Mouse (Mus musculus) thymus, adult 2 months (tissue): ENCODE measurements at regions not wholly inside any gene's neighbourhood (a gene's known extent, or its start where the extent isn't known, plus 50 kb on each side); places are given as distances from the start of the nearest gene placed in this dataset.

ENCODE experiments used
- DNase-seq: peaks from one replicate; pipeline ENCODE4 v3.0.0; 2021
- H3K27ac ChIP-seq: fragments of 200-500 bp; 2 replicates; pipeline ENCODE4 v1.5.1; 2012; ENCODE audit warnings: low read length, control low read depth; ENCODE audit not compliant: control insufficient read depth, insufficient read depth
- H3K27me3 ChIP-seq: fragments of 200-500 bp; 2 replicates; pipeline ENCODE4 v1.6.1; 2012; ENCODE audit warnings: mild to moderate bottlenecking, low read length, moderate library complexity, mixed read lengths; ENCODE audit not compliant: control insufficient read depth, insufficient read depth
- H3K36me3 ChIP-seq: fragments of 200-500 bp; 2 replicates; pipeline ENCODE4 v1.6.1; 2012; ENCODE audit warnings: mild to moderate bottlenecking, low read length, moderate library complexity; ENCODE audit not compliant: control insufficient read depth, insufficient read depth
- H3K4me1 ChIP-seq: fragments of 200-500 bp; replicated peaks from 2 replicates; pipeline ENCODE4 v1.6.1; 2012; ENCODE audit warnings: low read length; ENCODE audit not compliant: control insufficient read depth, insufficient read depth
- H3K4me3 ChIP-seq: fragments of 200-500 bp; 2 replicates; pipeline ENCODE4 v1.5.1; 2012; ENCODE audit warnings: mild to moderate bottlenecking, low read length, control low read depth, moderate library complexity; ENCODE audit not compliant: control insufficient read depth, insufficient read depth
- CTCF ChIP-seq: fragments of 200-500 bp; IDR thresholded peaks from 2 replicates; pipeline ENCODE4 v1.5.1; 2012; ENCODE audit warnings: mild to moderate bottlenecking, control low read depth, low read length, moderate library complexity, borderline replicate concordance; ENCODE audit not compliant: control insufficient read depth, poor library complexity, insufficient read depth; ENCODE audit errors: extremely low read depth
- POLR2A ChIP-seq: fragments of 200-500 bp; IDR thresholded peaks from 2 replicates; pipeline ENCODE4 v1.6.1; 2012; ENCODE audit warnings: mild to moderate bottlenecking, low read length, control low read depth, moderate library complexity; ENCODE audit not compliant: control insufficient read depth, poor library complexity, insufficient read depth; ENCODE audit errors: extremely low read depth
- WGBS: fragments of 180-500 bp; shearing (Covaris S2); methylation state at CpG from one replicate; pipeline ENCODE4 v1.1.7; 2018; 5-methylcytosine and 5-hydroxymethylcytosine counted together

DNA sequence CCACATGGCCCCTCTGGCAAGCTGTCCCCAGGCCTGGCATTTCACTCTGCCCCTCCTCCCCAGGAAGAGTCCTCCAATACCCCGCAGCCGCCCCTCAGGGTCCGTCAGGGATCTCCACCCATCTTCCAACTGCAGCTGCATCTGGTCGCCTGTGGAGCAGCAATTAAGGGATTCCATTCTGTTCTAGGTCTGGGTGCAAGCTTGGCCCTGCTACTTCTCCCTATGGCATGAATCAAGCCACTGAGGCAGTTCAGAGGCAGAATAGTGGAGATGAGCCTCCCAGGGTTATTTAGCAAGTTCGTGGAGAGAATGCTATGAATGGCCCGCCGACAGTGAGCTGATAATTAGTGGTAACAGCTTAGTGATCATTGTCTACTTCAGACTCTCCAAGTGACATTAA, 275.7 kb upstream of the Irx3 start:
- no peak for TF ChIP-seq POLR2A
- TF ChIP-seq CTCF, result no peak
- H3K27ac ChIP-seq, result no peak overlapping the region
- H3K27me3 ChIP-seq, result no peaks in the 10 kb centered on the region
- no peak overlapping the region for H3K4me3 ChIP-seq
- H3K36me3 ChIP-seq, result no peaks in the 10 kb centered on the region
- WGBS, result 86% methylated on average over 7 of the region's 7 CpGs
- H3K4me1 ChIP-seq, result no peaks in the 10 kb centered on the region
- DNase-seq, result no peak

DNA sequence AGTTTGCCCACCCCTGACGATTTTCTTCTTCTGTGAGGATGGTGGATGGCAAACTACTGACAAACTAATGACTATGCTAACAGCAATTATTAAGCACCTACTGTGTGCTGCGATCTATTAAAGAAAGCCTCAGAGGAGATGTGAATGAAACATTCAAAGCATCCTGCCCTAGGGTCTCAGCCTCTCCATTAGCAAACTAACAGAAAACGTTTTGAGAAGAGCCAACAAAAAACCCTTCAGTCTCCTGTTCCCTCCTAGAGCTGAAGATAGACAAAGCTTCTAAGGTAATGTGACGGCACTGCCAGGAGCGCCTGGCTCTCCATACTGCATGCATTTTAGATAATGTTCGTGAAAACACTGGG, 270.4 kb upstream of the Irx3 start:
- Histone ChIP-seq H3K36me3 (no peaks in the 10 kb centered on the region), H3K27ac (no peak overlapping the region), H3K27me3 (no peaks in the 10 kb centered on the region), H3K4me3 (no peak overlapping the region), H3K4me1 (no peaks in the 10 kb centered on the region)
- WGBS, result 63% methylated on average over 6 of the region's 6 CpGs
- TF ChIP-seq CTCF (no peak), POLR2A (no peak)
- no peak for DNase-seq

DNA sequence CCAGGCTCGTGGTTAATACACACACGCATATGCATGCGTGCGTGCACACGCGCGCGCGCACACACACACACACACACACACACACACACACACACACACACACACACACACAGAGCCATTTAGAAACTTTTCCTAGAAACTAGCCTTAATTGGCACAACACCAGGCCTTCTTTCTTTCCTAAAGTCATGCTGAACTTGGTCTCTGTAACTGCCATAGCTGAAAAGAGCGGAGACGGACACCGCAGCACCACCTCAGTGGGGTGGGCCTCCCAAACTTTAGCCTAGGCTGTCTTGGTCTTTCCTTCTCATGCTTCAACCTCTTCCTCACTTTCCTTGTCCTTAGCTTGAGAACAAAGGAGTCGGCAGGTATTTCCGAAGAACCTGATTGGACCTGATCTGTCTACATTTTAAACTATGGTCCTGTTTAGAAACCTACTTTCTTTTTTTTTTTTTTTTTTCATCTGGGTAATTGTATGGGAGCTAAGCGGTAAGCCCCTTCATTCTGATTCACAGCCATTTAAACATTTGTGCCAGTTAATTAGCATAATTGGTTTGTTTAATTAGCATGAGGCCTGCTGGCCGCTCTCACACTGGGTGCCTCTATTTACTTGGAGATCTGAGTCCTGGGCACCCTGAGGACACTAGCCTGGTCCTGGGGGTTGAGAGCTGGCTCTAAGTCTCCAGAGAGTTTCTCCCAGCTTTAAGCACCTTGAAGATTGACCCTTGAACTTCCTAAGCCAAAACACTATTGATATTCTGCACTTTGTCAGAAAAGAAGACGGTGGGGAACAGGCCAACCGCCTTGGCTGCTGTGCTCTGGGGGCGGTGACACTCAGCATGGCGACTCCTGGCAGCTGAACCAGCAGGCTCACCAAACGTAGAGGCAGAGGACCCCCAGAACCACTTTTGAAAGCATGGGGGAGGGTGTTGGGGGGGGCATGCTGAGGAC, 269.7 kb upstream of the Irx3 start:
- 91% methylated on average over 21 of the region's 21 CpGs for WGBS
- DNase-seq, result no peak
- Histone ChIP-seq H3K27me3 (no peaks in the 10 kb centered on the region), H3K36me3 (no peaks in the 10 kb centered on the region), H3K4me3 (no peak overlapping the region), H3K27ac (no peak overlapping the region), H3K4me1 (no peaks in the 10 kb centered on the region)
- no peak for TF ChIP-seq CTCF

DNA sequence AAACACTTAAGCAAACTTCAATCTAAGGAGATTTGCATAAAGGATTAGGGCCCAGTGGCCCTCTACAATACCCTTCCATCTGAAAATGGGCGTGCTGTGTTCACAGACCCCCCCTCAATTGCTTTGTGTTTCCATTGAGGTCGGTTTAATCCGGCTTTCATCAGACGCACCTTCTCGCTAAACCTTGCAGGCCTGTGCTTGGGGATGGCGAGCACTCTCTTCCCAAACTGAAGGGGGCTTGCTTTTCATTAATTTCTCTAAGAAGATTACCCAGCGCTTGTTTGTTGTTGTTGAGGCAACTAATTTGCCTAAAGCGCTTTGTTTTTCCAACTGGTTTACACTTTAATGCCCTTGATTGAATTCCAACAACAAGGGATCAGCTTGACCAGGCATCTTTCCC, 268.8 kb upstream of the Irx3 start:
- Histone ChIP-seq H3K4me3 (no peak overlapping the region), H3K27me3 (no peaks in the 10 kb centered on the region), H3K36me3 (no peaks in the 10 kb centered on the region), H3K27ac (no peak overlapping the region), H3K4me1 (no peaks in the 10 kb centered on the region)
- WGBS, result 84% methylated on average over 8 of the region's 8 CpGs
- no peak for DNase-seq
- TF ChIP-seq POLR2A (no peak), CTCF (no peak)

DNA sequence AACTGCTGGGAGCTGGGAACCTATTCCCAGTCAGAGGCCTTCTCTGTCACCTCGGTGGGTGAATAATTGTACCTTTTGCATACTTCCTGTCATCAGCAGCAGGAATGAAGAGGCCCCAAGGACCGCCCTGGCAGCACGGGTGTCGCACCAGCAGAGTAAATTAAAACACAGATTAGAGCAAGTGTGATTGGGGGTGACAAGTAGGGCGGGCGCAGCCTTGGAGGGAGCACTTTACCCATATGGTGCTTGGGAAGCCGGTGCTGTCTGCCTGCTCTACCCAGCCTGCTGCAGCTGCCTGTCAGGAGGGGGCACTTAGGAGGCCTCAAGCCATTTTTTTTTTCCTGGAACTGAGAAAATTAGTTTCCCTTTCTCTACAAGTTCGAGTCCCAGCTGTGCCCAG, 264.6 kb upstream of the Irx3 start:
- no peak overlapping the region for H3K27ac ChIP-seq
- 74% methylated on average over 8 of the region's 8 CpGs for WGBS
- DNase-seq, result no peak
- H3K4me1 ChIP-seq, result no peaks in the 10 kb centered on the region
- H3K36me3 ChIP-seq, result no peaks in the 10 kb centered on the region
- H3K27me3 ChIP-seq, result no peaks in the 10 kb centered on the region
- H3K4me3 ChIP-seq, result no peak overlapping the region
- TF ChIP-seq CTCF (no peak), POLR2A (no peak)

DNA sequence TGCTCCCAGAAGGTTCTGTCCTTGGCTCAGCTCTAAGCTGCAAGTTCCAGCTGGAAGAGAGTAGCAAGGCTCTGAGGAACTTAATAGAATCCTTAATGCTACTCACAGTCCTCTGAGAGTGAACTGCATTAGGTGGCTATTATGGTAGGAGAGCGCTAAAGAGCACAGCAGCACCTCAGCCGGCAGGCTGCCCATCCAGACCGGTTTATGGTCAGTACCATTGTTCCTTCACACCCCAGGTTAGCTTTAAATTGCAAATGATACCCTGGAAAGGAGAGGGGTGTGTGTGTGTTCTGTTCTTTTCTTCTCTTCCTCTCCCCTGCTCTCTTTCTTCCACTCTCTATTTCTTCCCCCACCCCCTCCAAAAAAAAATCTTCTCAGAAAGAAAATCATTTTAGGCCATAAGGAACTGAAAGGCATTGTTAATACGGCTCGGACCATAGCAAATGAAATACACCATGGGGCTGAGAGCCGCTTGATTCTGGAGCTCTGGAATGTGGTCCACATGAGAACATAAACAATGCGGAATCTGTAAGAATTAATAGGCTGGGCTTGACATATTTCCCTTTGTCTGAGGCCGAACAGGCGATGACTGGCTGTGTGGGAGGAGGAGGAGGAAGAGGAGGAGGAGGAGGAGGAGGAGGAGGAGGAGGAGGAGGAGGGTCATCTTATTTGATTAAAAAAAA, 263.8 kb upstream of the Irx3 start:
- Histone ChIP-seq H3K4me1 (no peaks in the 10 kb centered on the region), H3K36me3 (no peaks in the 10 kb centered on the region), H3K4me3 (no peak overlapping the region), H3K27ac (no peak overlapping the region), H3K27me3 (no peaks in the 10 kb centered on the region)
- DNase-seq, result no peak
- TF ChIP-seq POLR2A (no peak), CTCF (no peak)
- WGBS, result 64% methylated on average over 7 of the region's 9 CpGs
